Mouse (Mus musculus): ENCODE measurements around the gene Myo7a. TPM values are rescaled to one million over a fixed set of nuclear protein-coding genes. Genes with fewer than 3 reads are reported as not detected.

Myo7a gene
- polyA plus RNA-seq, 1 experiment from 2014 or later: 13.5 TPM

DNA sequence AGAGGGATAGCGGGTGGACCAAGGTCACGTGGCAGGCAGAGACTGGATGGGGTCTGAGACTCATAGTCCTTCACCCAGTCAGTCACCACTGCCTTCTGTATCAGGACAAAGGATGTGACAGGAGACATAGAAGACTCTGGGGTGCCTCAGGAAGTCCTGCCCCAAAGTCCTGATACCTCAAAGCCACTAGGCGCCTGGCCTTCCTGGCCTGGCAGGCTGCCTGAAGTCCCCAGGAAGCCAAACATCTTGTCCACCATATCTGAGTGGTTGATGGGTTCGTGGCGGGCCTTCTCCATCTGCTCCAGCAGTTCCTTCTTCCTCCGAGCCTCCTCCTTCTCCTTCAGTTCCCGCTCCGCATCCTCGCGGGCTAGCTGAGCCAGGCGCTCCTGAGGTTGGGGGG lies 41.9 kb downstream of the Myo7a start:
- H3K9me3 ChIP-seq (ENCODE audit: control insufficient read depth, low read length): no peaks in the 10 kb centered on the region
- no peak overlapping the region for H3K9ac ChIP-seq (ENCODE audit: low read length)
- no peaks in the 10 kb centered on the region; the same call in 1 of the 2 replicates for H3K36me3 ChIP-seq (ENCODE audit: control insufficient read depth, insufficient read depth, low read length)
- ATAC-seq (ENCODE audit: insufficient read depth, low FRiP score, low TSS enrichment): no peak
- no peak overlapping the region for H3K27ac ChIP-seq (ENCODE audit: low read depth, low read length)
- H3K4me3 ChIP-seq (ENCODE audit: low read depth, low read length): no peak overlapping the region
- DNase-seq (ENCODE audit: low spot score): no peak
- no peaks in the 10 kb centered on the region for H3K27me3 ChIP-seq (ENCODE audit: control insufficient read depth, insufficient read depth, low read length)
- no peak overlapping the region for H3K4me2 ChIP-seq (ENCODE audit: low read depth)
- 90% methylated on average over 11 of the region's 11 CpGs for WGBS
- peaks cover 1% of the 10 kb centered on the region for H3K4me1 ChIP-seq (ENCODE audit: control insufficient read depth, insufficient read depth, low read length)

DNA sequence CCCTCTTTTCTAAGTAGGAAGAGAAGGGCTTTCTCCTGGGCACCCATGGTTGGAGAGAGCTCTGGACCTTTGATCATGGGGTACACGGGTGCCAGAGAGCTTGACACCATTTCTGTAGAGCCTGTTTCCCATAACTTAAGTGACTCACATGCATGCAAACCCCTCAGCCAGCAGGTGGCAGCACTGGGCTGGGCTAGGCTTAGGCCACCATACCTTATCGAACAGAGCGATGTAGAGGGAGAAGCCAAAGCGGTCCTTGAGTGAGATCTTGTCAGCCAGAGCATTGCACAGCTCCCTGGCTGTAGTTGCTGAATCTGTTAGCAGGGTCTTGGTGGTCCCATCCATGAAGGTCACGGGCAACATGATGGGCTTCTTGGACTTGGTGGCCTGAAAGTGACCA lies 47.7 kb downstream of the Myo7a start:
- Histone ChIP-seq H3K27ac (ENCODE audit: low read depth, low read length) (no peak overlapping the region), H3K4me1 (ENCODE audit: control insufficient read depth, insufficient read depth, low read length) (no peaks in the 10 kb centered on the region), H3K9ac (ENCODE audit: low read length) (no peak overlapping the region), H3K4me3 (ENCODE audit: low read depth, low read length) (no peak overlapping the region), H3K9me3 (ENCODE audit: control insufficient read depth, low read length) (no peaks in the 10 kb centered on the region), H3K27me3 (ENCODE audit: control insufficient read depth, insufficient read depth, low read length) (no peaks in the 10 kb centered on the region), H3K4me2 (ENCODE audit: low read depth) (no peak overlapping the region), H3K36me3 (ENCODE audit: control insufficient read depth, insufficient read depth, low read length) (no peaks in the 10 kb centered on the region)
- ATAC-seq (ENCODE audit: insufficient read depth, low FRiP score, low TSS enrichment): no peak
- WGBS: 35% methylated on average over 5 of the region's 5 CpGs
- DNase-seq (ENCODE audit: low spot score): peak; percentile 89

DNA sequence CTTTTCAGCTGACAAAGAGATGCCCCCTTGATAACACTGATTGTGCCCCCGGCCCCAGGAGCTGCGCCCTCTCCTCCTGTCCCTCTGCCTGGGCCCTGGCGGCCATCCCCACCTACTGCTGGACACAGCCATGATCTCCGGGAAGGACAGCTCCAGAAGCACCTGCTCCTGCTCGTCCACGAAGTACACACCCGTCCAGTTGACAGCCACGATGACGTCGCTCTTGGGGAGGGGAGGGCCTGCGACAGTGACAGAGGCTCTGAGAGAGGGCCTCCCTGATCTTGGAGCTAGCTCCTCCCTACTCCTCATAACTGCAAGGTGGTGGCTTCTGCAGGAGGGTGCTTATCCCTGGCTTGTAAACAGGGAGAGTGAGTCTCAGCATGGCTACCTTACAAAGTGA lies 53.1 kb downstream of the Myo7a start:
- H3K4me1 ChIP-seq (ENCODE audit: control insufficient read depth, insufficient read depth, low read length): no peaks in the 10 kb centered on the region
- H3K27me3 ChIP-seq (ENCODE audit: control insufficient read depth, insufficient read depth, low read length): no peaks in the 10 kb centered on the region
- H3K4me3 ChIP-seq (ENCODE audit: low read depth, low read length): no peak overlapping the region
- DNase-seq (ENCODE audit: low spot score): no peak
- no peak overlapping the region for H3K4me2 ChIP-seq (ENCODE audit: low read depth)
- H3K9me3 ChIP-seq (ENCODE audit: control insufficient read depth, low read length): no peaks in the 10 kb centered on the region
- no peak overlapping the region for H3K9ac ChIP-seq (ENCODE audit: low read length)
- ATAC-seq (ENCODE audit: insufficient read depth, low FRiP score, low TSS enrichment): no peak
- WGBS: 81% methylated on average over 11 of the region's 11 CpGs
- H3K27ac ChIP-seq (ENCODE audit: low read depth, low read length): no peak overlapping the region
- no peaks in the 10 kb centered on the region for H3K36me3 ChIP-seq (ENCODE audit: control insufficient read depth, insufficient read depth, low read length)

DNA sequence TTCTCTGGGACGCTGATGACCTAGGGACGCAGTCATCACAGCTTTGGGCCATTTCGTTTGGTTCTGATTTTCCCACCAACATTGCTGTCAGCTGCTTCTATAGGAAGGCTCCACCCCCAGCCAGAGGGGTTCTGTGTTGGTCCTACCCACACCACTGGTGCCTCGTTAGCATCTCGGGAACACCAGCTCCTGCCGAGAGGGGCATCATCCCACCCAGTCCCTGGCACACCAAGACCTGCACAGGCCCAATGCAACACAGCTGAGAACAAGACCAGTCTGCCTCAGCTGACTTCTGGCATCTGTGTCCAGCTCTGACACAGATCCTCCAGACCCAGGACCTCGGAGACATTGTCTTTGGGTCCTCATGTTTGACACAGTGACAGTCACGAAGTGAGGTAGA lies 64.4 kb downstream of the Myo7a start:
- Histone ChIP-seq H3K4me1 (ENCODE audit: control insufficient read depth, insufficient read depth, low read length) (no peaks in the 10 kb centered on the region), H3K9me3 (ENCODE audit: control insufficient read depth, low read length) (no peaks in the 10 kb centered on the region), H3K4me2 (ENCODE audit: low read depth) (no peak overlapping the region), H3K4me3 (ENCODE audit: low read depth, low read length) (no peak overlapping the region), H3K9ac (ENCODE audit: low read length) (no peak overlapping the region), H3K36me3 (ENCODE audit: control insufficient read depth, insufficient read depth, low read length) (no peaks in the 10 kb centered on the region), H3K27me3 (ENCODE audit: control insufficient read depth, insufficient read depth, low read length) (no peaks in the 10 kb centered on the region), H3K27ac (ENCODE audit: low read depth, low read length) (no peak overlapping the region)
- WGBS: 92% methylated on average over 8 of the region's 8 CpGs
- ATAC-seq (ENCODE audit: insufficient read depth, low FRiP score, low TSS enrichment) (no peak), DNase-seq (ENCODE audit: low spot score) (no peak)

DNA sequence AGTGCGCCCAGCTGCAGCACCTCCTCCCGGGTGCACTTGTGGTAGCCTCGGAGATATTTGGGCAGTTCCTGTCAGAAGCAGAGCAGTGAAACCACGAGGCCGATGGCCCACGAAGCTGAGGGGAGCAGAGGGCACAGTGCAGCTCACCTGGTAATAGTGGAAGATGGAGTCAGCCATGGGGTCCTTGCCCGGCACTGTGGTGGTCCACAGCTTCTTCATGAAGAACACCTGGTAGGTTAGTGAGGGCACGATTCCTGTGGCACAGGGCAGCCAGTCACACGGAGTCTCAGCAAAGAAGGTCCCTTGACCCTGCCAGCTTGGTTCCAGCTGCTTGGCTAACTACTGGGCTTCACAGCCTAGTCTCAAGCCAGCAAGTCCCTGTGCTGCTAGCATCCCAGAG lies 64.9 kb downstream of the Myo7a start:
- Histone ChIP-seq H3K4me2 (ENCODE audit: low read depth) (no peak overlapping the region), H3K27me3 (ENCODE audit: control insufficient read depth, insufficient read depth, low read length) (no peaks in the 10 kb centered on the region), H3K4me1 (ENCODE audit: control insufficient read depth, insufficient read depth, low read length) (no peaks in the 10 kb centered on the region), H3K4me3 (ENCODE audit: low read depth, low read length) (no peak overlapping the region), H3K9ac (ENCODE audit: low read length) (no peak overlapping the region), H3K9me3 (ENCODE audit: control insufficient read depth, low read length) (no peaks in the 10 kb centered on the region), H3K36me3 (ENCODE audit: control insufficient read depth, insufficient read depth, low read length) (no peaks in the 10 kb centered on the region), H3K27ac (ENCODE audit: low read depth, low read length) (no peak overlapping the region)
- 93% methylated on average over 9 of the region's 9 CpGs for WGBS
- DNase-seq (ENCODE audit: low spot score) (no peak), ATAC-seq (ENCODE audit: insufficient read depth, low FRiP score, low TSS enrichment) (no peak)

DNA sequence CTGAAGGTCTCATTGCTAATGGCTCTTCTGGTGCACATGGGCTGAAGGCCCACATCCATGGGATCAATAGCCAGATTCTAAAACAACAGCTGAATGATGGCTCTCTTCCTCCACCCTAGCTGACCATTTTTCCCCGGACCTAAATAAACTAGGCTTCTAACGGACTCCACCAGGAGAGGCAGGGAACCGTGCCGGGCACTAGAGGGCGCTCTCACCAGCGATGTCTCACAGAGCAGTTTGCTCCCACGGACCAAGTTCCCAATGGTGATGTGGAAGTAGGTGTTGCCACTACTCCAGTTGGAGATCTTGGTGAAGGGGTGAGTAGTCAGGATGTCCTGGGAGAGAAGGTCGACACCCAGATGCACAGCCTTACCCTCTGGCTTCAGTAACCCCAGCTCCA lies 67.3 kb downstream of the Myo7a start:
- Histone ChIP-seq H3K4me2 (ENCODE audit: low read depth) (no peak overlapping the region), H3K4me3 (ENCODE audit: low read depth, low read length) (no peak overlapping the region), H3K9ac (ENCODE audit: low read length) (no peak overlapping the region), H3K4me1 (ENCODE audit: control insufficient read depth, insufficient read depth, low read length) (no peaks in the 10 kb centered on the region), H3K27ac (ENCODE audit: low read depth, low read length) (no peak overlapping the region), H3K36me3 (ENCODE audit: control insufficient read depth, insufficient read depth, low read length) (no peaks in the 10 kb centered on the region), H3K27me3 (ENCODE audit: control insufficient read depth, insufficient read depth, low read length) (no peaks in the 10 kb centered on the region), H3K9me3 (ENCODE audit: control insufficient read depth, low read length) (no peaks in the 10 kb centered on the region)
- ATAC-seq (ENCODE audit: insufficient read depth, low FRiP score, low TSS enrichment) (no peak; the same call in 1 of the 2 replicates), DNase-seq (ENCODE audit: low spot score) (peak; percentile 69)
- WGBS: 19% methylated on average over 8 of the region's 8 CpGs

DNA sequence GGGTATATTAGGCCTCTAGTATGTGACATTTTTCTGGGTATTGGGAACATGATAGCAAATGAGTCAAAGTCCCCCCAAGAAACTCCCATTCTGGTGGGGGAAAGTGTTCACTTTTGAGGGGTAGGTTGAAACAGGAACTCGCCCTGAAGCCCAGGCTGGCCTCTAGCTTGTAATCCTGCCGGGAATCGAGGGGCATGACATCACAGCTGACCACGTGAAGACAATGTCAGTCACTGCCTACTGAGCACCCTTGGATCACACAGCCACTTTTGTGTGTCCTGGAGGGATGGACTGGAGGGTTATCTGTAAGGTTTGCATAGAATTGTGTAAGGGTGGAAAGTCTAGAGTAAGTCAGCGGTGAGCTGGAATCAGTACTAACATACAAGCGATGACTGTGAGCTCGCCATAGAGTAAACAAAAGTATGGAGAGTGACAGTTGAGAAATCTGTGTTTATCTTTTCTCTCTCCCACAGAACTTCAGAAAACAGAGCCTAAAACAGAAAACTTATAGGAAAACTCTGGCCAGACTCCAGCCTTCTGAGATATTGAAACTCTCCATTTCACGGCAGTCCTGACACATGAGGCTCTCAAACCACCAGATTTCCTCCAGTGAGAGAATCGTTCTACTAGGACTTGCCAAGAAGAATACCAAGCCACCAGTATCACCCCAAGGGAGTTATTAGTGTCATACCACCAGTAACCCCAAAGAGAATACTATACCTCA lies 71.1 kb downstream of the Myo7a start:
- no peak overlapping the region for H3K4me3 ChIP-seq (ENCODE audit: low read depth, low read length)
- no peaks in the 10 kb centered on the region for H3K9me3 ChIP-seq (ENCODE audit: control insufficient read depth, low read length)
- no peak for ATAC-seq (ENCODE audit: insufficient read depth, low FRiP score, low TSS enrichment)
- no peaks in the 10 kb centered on the region for H3K27me3 ChIP-seq (ENCODE audit: control insufficient read depth, insufficient read depth, low read length)
- no peak overlapping the region for H3K4me2 ChIP-seq (ENCODE audit: low read depth)
- H3K4me1 ChIP-seq (ENCODE audit: control insufficient read depth, insufficient read depth, low read length): no peaks in the 10 kb centered on the region
- WGBS: 84% methylated on average over 9 of the region's 9 CpGs
- no peak overlapping the region for H3K27ac ChIP-seq (ENCODE audit: low read depth, low read length)
- H3K9ac ChIP-seq (ENCODE audit: low read length): no peak overlapping the region
- H3K36me3 ChIP-seq (ENCODE audit: control insufficient read depth, insufficient read depth, low read length): no peaks in the 10 kb centered on the region
- DNase-seq (ENCODE audit: low spot score): no peak

DNA sequence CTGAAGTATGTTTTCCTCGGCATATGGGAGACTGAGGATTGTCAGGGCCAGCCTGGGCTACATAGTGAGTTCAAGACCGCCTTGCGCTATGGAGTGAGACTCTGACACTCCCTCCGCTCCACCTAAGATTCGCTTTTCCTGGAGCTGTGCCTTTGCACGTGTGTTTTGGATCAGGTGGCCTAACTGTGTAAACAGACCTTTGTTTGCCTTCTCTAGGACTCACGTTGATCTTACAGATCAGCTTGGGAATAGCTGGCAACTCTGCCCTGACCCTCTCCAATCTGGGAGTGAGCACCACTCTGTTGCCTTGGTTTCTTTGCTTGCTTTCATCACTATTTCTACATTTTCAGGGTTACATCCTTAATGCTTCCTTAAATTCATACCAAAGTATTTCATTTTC lies 116.7 kb downstream of the Myo7a start:
- no peak overlapping the region for H3K4me3 ChIP-seq (ENCODE audit: low read depth, low read length)
- ATAC-seq (ENCODE audit: insufficient read depth, low FRiP score, low TSS enrichment): no peak
- WGBS: 83% methylated on average over 7 of the region's 7 CpGs

More for the DNA sequence above, 116.7 kb downstream of the Myo7a start:
- Histone ChIP-seq H3K4me2 (ENCODE audit: low read depth) (no peak overlapping the region), H3K9me3 (ENCODE audit: control insufficient read depth, low read length) (no peaks in the 10 kb centered on the region), H3K27me3 (ENCODE audit: control insufficient read depth, insufficient read depth, low read length) (no peaks in the 10 kb centered on the region), H3K36me3 (ENCODE audit: control insufficient read depth, insufficient read depth, low read length) (no peaks in the 10 kb centered on the region), H3K9ac (ENCODE audit: low read length) (no peak overlapping the region), H3K4me1 (ENCODE audit: control insufficient read depth, insufficient read depth, low read length) (no peaks in the 10 kb centered on the region), H3K27ac (ENCODE audit: low read depth, low read length) (no peak overlapping the region)
- DNase-seq (ENCODE audit: low spot score): no peak
